Mouse (Mus musculus) urinary bladder, postnatal 14 days (tissue): ENCODE data around the gene Emd.
"Not testable (repeated sequence)": the region's sequence is repeated elsewhere in the genome, so short reads cannot be mapped to it uniquely, and the experiment has no call there.

ENCODE experiments used
- DNase-seq: peaks from one replicate; pipeline ENCODE4 v3.0.0; 2021; ENCODE audit warnings: low spot score

Emd gene

GRCm38 (mm10) chrX:74254153-74254887, at the start of gene Emd:
Gene Emd (plus strand): TSS chrX:74254687.
- peak; percentile 90 for DNase-seq

- DNase-seq = no peak
These were observed 36.0 kb upstream of the Emd start for GRCm38 (mm10) chrX:74218496-74218895.

GRCm38 (mm10) chrX:74219449-74219848, 35.0 kb upstream of the Emd start:
- no peak for DNase-seq

DNA sequence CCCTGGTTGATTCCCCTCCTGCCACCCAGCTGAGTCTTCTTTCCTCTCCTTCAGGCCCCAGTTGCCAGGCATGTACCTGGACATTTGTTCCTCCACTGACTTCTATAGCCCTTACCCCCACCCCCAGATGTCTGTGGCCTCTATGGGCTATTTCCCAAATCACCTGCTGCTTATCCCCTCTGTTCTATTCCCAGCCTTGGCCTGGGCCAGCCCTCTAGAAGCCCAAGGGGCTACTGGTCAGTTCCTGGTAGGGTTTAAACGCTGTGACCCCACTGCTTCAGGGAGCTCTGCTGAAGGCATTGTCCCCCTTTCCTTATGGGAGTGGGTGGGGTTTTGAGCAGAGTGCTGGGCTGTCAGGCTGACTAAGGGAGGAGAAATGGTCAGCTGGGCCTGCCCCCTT, 34.4 kb upstream of the Emd start:
- DNase-seq = not testable (repeated sequence)

DNA sequence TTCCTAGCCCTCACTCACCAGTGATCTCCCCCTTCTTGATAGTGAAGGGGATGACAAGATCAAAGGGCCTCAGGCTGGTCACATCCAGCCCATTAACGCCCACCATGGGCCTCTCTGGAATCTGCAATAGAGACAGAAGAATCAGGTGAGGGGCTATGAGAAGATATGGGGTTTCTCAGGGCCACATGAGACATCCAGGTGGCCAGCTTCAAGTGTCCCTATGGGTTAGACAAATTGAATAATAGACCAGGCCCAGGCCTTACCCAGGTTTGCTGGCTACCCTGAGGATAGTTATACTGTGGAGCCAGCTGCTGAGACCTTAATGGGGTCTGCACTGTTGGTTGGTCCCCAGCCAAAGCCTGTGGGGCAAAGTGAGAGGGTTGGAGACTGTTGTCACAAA, 24.4 kb upstream of the Emd start:
- no peak for DNase-seq

- no peak for DNase-seq
These were observed 21.3 kb upstream of the Emd start for GRCm38 (mm10) chrX:74233196-74233595.

DNA sequence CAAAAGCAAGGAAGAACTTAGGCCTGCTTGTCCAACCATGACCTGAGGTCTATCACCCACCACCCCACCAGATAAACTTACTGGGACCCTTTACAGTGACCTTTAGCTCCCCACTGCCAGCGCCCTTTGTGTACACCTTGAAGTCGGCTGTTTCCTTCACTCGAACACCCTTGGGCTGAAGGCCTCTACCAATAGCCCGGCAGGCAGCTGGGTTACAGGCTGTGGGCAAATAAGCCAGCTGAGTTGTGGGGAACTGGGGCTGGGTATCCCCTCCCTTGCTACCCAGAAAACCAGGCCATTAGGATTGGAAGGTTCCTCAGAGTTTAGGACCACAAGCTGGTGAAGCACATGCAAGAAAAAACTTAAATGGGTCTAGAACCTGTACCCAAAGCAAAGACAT, 14.2 kb upstream of the Emd start:
- DNase-seq = no peak

GRCm38 (mm10) chrX:74243396-74243795, 11.1 kb upstream of the Emd start:
- no peak for DNase-seq

DNA sequence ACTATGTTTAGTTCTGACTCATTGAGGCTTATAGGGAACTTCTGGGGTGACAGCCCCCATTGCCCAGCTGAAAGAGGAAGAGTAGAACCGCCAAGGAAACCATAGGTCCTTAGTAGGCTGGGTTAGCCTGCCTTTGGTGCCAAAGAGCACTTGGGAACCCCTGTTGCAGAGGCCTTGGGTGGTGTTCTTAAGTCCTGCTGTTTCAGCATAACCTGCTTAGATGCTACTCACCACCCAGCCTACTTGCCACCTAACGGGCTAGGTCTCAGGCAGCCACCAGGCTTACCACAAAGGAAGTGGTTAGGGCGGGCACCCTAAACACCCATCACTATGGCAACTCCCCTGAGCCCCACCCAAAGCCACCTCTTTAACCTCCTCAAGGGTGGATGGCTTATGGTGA, 10.7 kb upstream of the Emd start:
- no peak for DNase-seq

GRCm38 (mm10) chrX:74244614-74245083, 9.8 kb upstream of the Emd start:
- DNase-seq = peak; percentile 61

GRCm38 (mm10) chrX:74245107-74245506, 9.4 kb upstream of the Emd start:
- no peak for DNase-seq

GRCm38 (mm10) chrX:74245687-74246086, 8.8 kb upstream of the Emd start:
- DNase-seq = peak; percentile 80

DNA sequence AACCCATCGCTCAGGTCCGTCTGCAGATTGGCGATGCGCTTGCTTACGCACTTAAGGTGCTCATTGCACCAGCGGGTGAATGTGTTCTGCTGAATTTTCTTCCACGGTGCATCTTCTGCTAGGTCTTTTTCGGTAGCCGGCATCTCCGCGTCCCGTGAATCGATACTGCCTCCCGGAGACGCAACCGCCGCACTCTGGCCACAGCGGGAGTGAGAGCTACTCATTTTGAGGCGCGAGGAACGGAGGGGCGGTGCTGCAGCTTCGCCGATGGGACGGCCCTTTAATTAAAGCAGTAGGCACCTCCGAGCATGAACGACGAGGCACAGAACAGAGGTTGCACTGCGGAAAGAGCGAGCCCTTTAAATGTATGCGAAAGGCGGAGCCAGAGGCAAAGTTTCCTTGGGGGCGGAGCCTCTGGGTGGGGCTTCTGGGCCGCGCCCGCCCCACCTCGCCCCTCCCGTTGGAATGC, 8.2 kb upstream of the Emd start:
- DNase-seq = peak; percentile 83

GRCm38 (mm10) chrX:74246693-74247092, 7.8 kb upstream of the Emd start:
- no peak for DNase-seq

GRCm38 (mm10) chrX:74248651-74249050, 5.8 kb upstream of the Emd start:
- peak; percentile 64 for DNase-seq

GRCm38 (mm10) chrX:74249615-74250014, 4.9 kb upstream of the Emd start, which contains the start of gene Flna:
Gene Flna (minus strand): TSS chrX:74249820.
- DNase-seq = peak; percentile 71

DNA sequence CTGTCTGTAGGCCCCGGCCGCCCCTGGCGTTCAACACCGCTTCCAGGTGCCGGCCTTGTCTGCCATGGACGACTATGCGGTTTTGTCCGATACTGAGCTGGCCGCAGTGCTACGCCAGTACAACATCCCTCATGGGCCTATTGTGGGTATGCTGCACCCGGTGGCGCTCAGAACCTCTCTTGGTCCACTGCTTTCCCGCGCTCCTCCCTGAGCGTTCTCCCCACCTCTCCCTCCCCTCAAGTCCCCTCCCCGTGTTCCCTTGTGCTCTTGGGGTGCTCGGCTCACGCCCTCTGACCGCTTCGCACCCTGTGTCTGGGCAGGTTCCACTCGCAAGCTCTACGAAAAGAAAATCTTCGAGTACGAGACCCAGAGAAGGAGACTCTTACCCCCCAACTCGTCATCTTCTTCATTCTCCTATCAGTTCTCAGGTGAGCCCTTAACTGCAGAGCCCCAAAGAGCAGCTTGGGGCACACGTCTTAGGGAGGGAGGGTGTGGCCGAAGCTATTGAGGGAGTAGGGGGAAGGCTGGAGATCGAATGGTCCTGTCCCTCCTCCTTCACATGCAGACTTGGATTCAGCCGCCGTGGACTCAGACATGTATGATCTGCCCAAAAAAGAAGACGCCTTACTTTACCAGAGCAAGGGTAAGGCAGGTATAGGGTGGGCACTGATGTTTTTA, 540 bp downstream of the Emd start:
- no peak for DNase-seq

- DNase-seq = no peak
These were observed 3.3 kb downstream of the Emd start for GRCm38 (mm10) chrX:74257746-74258145.

DNA sequence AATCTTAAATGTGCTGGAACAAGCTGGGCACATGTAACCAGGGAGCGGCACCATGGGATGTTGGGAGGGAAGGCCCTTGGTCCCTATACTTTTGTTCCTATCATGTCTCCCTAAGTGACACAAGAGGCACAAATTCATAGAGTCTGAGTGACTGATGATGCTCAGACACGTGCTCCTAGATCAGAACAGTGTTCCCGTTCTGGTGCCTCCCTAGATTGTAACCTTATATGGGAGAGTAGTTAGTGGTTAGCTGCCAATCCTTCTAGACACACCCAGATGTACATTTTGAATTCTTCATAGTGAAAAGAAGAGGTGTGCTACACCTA, 15.2 kb downstream of the Emd start:
- DNase-seq = no peak

GRCm38 (mm10) chrX:74270062-74270901, 15.8 kb downstream of the Emd start, which contains the start of gene Rpl10:
Gene Rpl10 (plus strand): TSS chrX:74270812.
- DNase-seq = peak; percentile 88

DNA sequence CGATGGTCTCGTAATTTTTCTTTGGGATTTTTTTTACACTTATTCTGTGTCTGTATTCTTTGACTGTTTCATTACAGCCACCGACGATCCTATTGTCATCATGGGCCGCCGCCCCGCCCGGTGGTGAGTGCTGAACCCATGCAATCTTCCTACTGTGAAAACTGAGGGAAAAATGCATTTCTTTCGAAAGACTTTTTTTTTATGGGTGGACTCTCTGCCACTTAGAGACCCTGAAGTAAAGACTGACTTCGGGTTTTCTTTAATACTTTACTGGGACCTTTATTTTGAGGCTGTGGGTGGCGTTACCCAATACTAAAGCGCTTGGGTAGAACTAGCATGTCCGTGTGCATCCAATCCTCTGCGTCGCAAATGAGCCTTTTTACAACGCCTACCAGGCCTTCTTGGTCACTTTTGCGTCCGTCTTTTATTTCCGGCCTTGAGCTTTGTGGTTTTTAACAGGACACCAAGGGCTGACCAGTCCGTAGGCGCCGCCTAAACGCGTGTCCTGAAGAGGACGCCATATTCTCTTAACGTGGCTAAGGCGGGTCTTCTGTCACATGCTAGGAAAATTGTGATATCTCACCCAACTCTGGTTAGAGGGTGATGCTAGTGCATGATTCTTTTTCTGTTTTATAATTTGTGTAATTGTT, 16.5 kb downstream of the Emd start:
- DNase-seq = peak; percentile 13
